Mouse (Mus musculus) stomach, postnatal 0 days (tissue): ENCODE measurements at regions not wholly inside any gene's neighbourhood (a gene's known extent, or its start where the extent isn't known, plus 50 kb on each side); places are given as distances from the start of the nearest gene placed in this dataset.

Experiments used
- ATAC-seq: fragments of 200-750 bp; cut with Nextera tagmentation; 2 replicates; pipeline ENCODE4 v1.8.0; 2017; ENCODE audit not compliant: low FRiP score, low TSS enrichment
- DNase-seq: peaks from one replicate; pipeline ENCODE4 v3.0.0-alpha.2; 2016; ENCODE audit warnings: low spot score
- H3K27ac ChIP-seq: fragments of 300-500 bp; sonication (generic); replicated peaks from 2 replicates; pipeline ENCODE4 v1.5.1; 2014; ENCODE audit warnings: mild to moderate bottlenecking, control low read depth
- H3K27me3 ChIP-seq: fragments of 300-500 bp; sonication (generic); 2 replicates; pipeline ENCODE4 v1.6.1; 2014; ENCODE audit warnings: low read length; ENCODE audit not compliant: control insufficient read depth, insufficient read depth
- H3K36me3 ChIP-seq: fragments of 300-500 bp; sonication (generic); 2 replicates; pipeline ENCODE4 v1.6.1; 2014; ENCODE audit warnings: low read length, mixed read lengths; ENCODE audit not compliant: control insufficient read depth, insufficient read depth
- H3K4me1 ChIP-seq: fragments of 300-500 bp; sonication (generic); replicated peaks from 2 replicates; pipeline ENCODE4 v1.6.1; 2014; ENCODE audit warnings: antibody characterized with exemption; ENCODE audit not compliant: control insufficient read depth, insufficient read depth
- H3K4me2 ChIP-seq: fragments of 300-500 bp; sonication (generic); replicated peaks from 2 replicates; pipeline ENCODE4 v1.6.1; 2014; ENCODE audit warnings: low read depth, mild to moderate bottlenecking, control low read depth, moderate library complexity
- H3K4me3 ChIP-seq: fragments of 300-500 bp; sonication (generic); 2 replicates; pipeline ENCODE4 v1.5.1; 2014; ENCODE audit warnings: low read depth, low read length, control low read depth
- H3K9ac ChIP-seq: fragments of 300-500 bp; sonication (generic); 2 replicates; pipeline ENCODE4 v1.6.1; 2014; ENCODE audit warnings: mild to moderate bottlenecking, low read length, control low read depth, mixed read lengths
- H3K9me3 ChIP-seq: fragments of 300-500 bp; sonication (generic); 2 replicates; pipeline ENCODE4 v1.6.1; 2016; ENCODE audit warnings: low read length; ENCODE audit not compliant: control insufficient read depth
- CTCF ChIP-seq: IDR thresholded peaks from 2 replicates; pipeline ENCODE4 v1.5.1; 2016; ENCODE audit warnings: antibody characterized with exemption, low read depth, mild to moderate bottlenecking, moderate library complexity
- EP300 ChIP-seq: optimal IDR thresholded peaks from 2 replicates; pipeline ENCODE3; 2016; ENCODE audit warnings: antibody characterized with exemption
- WGBS: fragments of 180-500 bp; shearing (Covaris S2); extraction: QIAGEN DNeasy Blood & Tissue Kit; methylation state at CpG from one replicate; pipeline ENCODE4 v1.1.7; 2014; 5-methylcytosine and 5-hydroxymethylcytosine counted together

DNA sequence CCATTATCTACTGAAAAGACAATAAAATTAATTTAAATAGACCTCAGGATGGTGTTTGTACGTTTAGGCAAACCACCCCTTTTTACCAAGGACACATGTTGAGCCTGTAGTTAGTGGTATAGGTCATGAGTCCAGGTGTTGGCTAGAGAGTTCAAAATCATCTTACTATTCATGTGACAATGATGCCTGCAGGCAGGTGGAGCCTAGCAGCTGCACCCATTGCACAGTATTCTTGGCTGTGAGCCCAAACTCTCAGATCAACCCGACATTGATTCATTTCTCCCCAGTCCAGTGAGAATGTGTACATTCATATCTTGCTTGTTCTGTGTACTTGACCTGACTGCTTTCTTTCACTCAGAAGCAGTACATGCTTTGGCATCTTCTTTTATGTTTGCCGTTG is 1677.4 kb upstream of the Gm7489 start:
- DNase-seq (peak; percentile 27), ATAC-seq (no peak; the same call in 1 of the 2 replicates)
- Histone ChIP-seq H3K27me3 (no peaks in the 10 kb centered on the region), H3K36me3 (no peaks in the 10 kb centered on the region), H3K9me3 (no peaks in the 10 kb centered on the region), H3K4me3 (no peak overlapping the region), H3K9ac (no peak overlapping the region), H3K4me1 (no peaks in the 10 kb centered on the region), H3K4me2 (no peak overlapping the region), H3K27ac (no peak overlapping the region)
- no peak for TF ChIP-seq CTCF
- WGBS, result 33% methylated on average over 3 of the region's 3 CpGs

DNA sequence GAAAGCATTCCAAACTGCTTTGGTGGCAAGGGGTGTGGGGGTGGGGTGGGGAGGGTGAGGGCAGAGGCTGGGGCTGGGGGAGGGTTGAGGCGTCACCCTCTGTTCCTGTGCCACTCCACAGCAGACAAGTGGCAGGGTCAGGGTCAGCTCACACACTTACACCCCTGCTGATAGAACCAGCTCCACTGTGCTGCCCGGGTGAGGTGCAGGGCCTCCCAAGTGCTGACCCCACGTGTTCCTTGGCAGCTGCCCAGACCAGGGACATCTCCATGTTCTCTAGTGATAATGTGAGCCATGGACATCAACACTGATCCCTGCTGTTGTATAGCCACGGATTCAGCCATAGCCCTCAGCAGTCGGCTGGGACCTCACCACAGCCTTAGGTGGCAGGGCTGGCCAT is 1652.3 kb upstream of the Gm7489 start:
- ATAC-seq, result 0 out of 2 replicates have a peak, but pooled peaks have one; percentile 12
- TF ChIP-seq CTCF, result no peak
- TF ChIP-seq EP300, result no peak

DNA sequence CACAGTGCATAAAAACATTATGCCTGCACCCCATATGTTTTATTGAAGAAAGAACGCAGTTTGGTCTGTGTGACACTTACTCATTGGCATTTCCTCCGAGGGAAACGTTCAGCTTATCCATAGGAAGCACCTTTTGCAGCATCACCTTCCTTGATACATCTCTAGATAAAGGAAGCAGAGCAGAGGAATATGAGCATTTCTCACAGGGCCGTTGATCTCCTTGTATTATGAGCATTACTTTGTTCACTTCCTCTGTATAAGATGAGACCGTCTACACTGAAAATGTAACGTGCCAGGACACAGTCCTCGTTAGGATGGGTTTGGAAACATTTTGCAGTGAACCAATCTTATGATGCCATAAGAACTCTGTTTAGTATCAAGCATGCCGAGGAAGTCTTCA is 1648.5 kb upstream of the Gm7489 start:
- Histone ChIP-seq H3K4me2 (no peak overlapping the region), H3K27me3 (no peaks in the 10 kb centered on the region), H3K9ac (no peak overlapping the region), H3K9me3 (no peaks in the 10 kb centered on the region), H3K36me3 (no peaks in the 10 kb centered on the region), H3K4me1 (no peaks in the 10 kb centered on the region), H3K27ac (no peak overlapping the region), H3K4me3 (no peak overlapping the region)
- TF ChIP-seq CTCF (no peak), EP300 (no peak)
- WGBS, result 36% methylated on average over 8 of the region's 8 CpGs
- DNase-seq (no peak), ATAC-seq (no peak)

More for the DNA sequence above, 1652.3 kb upstream of the Gm7489 start:
- Histone ChIP-seq H3K9ac (no peak overlapping the region), H3K27ac (no peak overlapping the region), H3K4me2 (no peak overlapping the region), H3K36me3 (no peaks in the 10 kb centered on the region), H3K9me3 (no peaks in the 10 kb centered on the region), H3K27me3 (no peaks in the 10 kb centered on the region), H3K4me3 (no peak overlapping the region), H3K4me1 (no peaks in the 10 kb centered on the region)
- no peak for DNase-seq
- 92% methylated on average over 5 of the region's 5 CpGs for WGBS

- 75% methylated on average over 1 of the region's 1 CpGs for WGBS
- TF ChIP-seq EP300 (no peak), CTCF (no peak)
- ATAC-seq (no peak), DNase-seq (no peak)
- Histone ChIP-seq H3K27ac (no peak overlapping the region), H3K36me3 (no peaks in the 10 kb centered on the region), H3K9me3 (no peaks in the 10 kb centered on the region), H3K9ac (no peak overlapping the region), H3K27me3 (no peaks in the 10 kb centered on the region), H3K4me1 (no peaks in the 10 kb centered on the region), H3K4me3 (no peak overlapping the region), H3K4me2 (no peak overlapping the region)
Measured at GRCm38 (mm10) chr15:52242890-52243289, 1641.8 kb upstream of the Gm7489 start.
